In the genomic region with DNA sequence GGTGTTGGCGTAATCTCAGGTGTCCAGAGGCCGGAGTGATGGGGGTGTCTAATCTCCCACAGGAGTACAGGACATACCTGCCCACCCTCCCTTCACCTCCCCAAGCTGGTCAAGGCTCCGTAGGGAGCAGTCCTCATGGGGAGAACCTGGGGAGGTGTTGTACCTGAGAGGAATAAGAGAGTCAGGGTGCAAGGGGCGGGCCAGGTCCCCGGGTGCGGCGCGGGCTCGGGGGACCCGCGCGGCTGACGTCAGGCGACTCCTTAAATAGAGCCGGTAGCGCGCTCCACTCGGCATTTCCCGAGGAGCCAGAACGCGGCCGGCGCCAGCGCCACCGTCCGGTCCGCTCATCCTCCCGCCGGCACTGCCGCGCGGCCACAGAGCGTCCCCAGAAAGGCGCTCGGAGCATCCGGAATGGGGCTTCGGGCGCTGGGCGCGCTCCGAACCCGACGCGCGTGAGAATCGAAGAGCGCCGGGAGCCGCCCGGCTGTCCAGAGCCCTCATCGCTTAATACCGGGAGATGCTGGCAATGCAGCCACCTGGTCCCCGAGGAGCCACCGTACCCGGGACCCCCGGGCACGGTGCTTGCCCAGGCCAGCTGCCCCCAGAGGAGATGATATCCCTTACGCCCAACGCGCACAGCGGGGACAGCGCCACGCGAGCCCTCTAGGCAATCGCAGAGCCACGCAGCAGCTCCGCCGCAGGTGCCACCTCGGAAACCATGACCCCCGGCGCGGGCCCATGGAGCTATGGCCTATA, we compare ENCODE assay signal across 8 mouse cellular contexts. TPM values are rescaled to one million over a fixed set of nuclear protein-coding genes. Genes with fewer than 3 reads are reported as not detected.
DNase-seq lines count a peak whose midpoint lies in the region; ATAC-seq and TF ChIP-seq lines count a peak whose summit lies in the region.
"Had no signal": no experiment of that assay in that cellular context is flagged by ENCODE, and none has a peak within 500 bp of the region (broad histone marks: within the 10 kb centered on the region; RNA-seq: fewer than 3 reads in every experiment).

No protein-coding gene starts in this region.

- H3K36me3 ChIP-seq in lung, embryonic 14.5 days (ENCODE audit: insufficient read depth), result no peaks in the 10 kb centered on the region
- no peaks in the 10 kb centered on the region for H3K36me3 ChIP-seq in embryonic facial prominence, embryonic 10.5 days (replicated peaks)
- H3K36me3 ChIP-seq in hindbrain, embryonic 15.5 days, result no peaks in the 10 kb centered on the region
- no peaks in the 10 kb centered on the region for H3K36me3 ChIP-seq in stomach, embryonic 15.5 days
- no peaks in the 10 kb centered on the region for H3K36me3 ChIP-seq in lung, postnatal 0 days (ENCODE audit: insufficient read depth, low read length)

- H3K27ac ChIP-seq in lung, embryonic 14.5 days (ENCODE audit: low read depth), result no peak overlapping the region
- no peak overlapping the region for H3K27ac ChIP-seq in embryonic facial prominence, embryonic 10.5 days (replicated peaks)
- 0 out of 2 replicates have a peak overlapping the region, but pooled peaks have one; percentile 7 for H3K27ac ChIP-seq in hindbrain, embryonic 15.5 days (replicated peaks)
- no peak overlapping the region for H3K27ac ChIP-seq in stomach, embryonic 15.5 days
- no peak overlapping the region for H3K27ac ChIP-seq in lung, postnatal 0 days (ENCODE audit: low read length)
- H3K27ac ChIP-seq: macrophage had no signal

- no peak for TF ChIP-seq POLR2A in lung, adult 2 months (IDR thresholded peaks at IDR 0.05; ENCODE audit: borderline replicate concordance, extremely low read depth, low read depth, low read length)

- peak overlapping the region; percentile 37; the same call in 1 of the 2 replicates for H3K4me2 ChIP-seq in lung, embryonic 14.5 days
- peak overlapping the region; percentile 95 for H3K4me2 ChIP-seq in hindbrain, embryonic 15.5 days
- peak overlapping the region; percentile 52 for H3K4me2 ChIP-seq in stomach, embryonic 15.5 days
- H3K4me2 ChIP-seq in lung, postnatal 0 days (replicated peaks; ENCODE audit: low read depth, low read length), result no peak overlapping the region

- no peak for TF ChIP-seq CTCF in lung, embryonic 14.5 days (IDR thresholded peaks at IDR 0.05; ENCODE audit: low read depth)
- TF ChIP-seq CTCF in lung, adult 2 months (IDR thresholded peaks at IDR 0.05; ENCODE audit: insufficient read depth, low read length), result no peak
- TF ChIP-seq CTCF in lung, postnatal 0 days (IDR thresholded peaks at IDR 0.05), result no peak

- no peak for TF ChIP-seq EP300 in lung, postnatal 0 days (IDR thresholded peaks at IDR 0.05)

- peak overlapping the region; percentile 15; the same call in 1 of the 2 replicates for H3K4me3 ChIP-seq in lung, embryonic 14.5 days (ENCODE audit: low read depth, low read length)
- no peak overlapping the region for H3K4me3 ChIP-seq in lung, adult 2 months (replicated peaks; ENCODE audit: extremely low read depth, low read depth, low read length)
- H3K4me3 ChIP-seq in embryonic facial prominence, embryonic 10.5 days, result peak overlapping the region; percentile 51
- H3K4me3 ChIP-seq in hindbrain, embryonic 15.5 days, result peak overlapping the region; percentile 59
- peak overlapping the region; percentile 23 for H3K4me3 ChIP-seq in stomach, embryonic 15.5 days (replicated peaks)
- H3K4me3 ChIP-seq in lung, postnatal 0 days (ENCODE audit: low read depth, low read length), result no peak overlapping the region

- no peaks in the 10 kb centered on the region for H3K9me3 ChIP-seq in lung, embryonic 14.5 days (ENCODE audit: low read depth, low read length)
- H3K9me3 ChIP-seq in embryonic facial prominence, embryonic 10.5 days, result no peaks in the 10 kb centered on the region
- no peaks in the 10 kb centered on the region for H3K9me3 ChIP-seq in hindbrain, embryonic 15.5 days
- H3K9me3 ChIP-seq in stomach, embryonic 15.5 days, result no peaks in the 10 kb centered on the region
- H3K9me3 ChIP-seq in lung, postnatal 0 days (ENCODE audit: low read length), result no peaks in the 10 kb centered on the region

- peaks cover 37% of the 10 kb centered on the region for H3K27me3 ChIP-seq in lung, embryonic 14.5 days (ENCODE audit: insufficient read depth, low read length)
- H3K27me3 ChIP-seq in embryonic facial prominence, embryonic 10.5 days (replicated peaks; ENCODE audit: low read depth, poor library complexity, severe bottlenecking), result peaks cover 52% of the 10 kb centered on the region
- H3K27me3 ChIP-seq in hindbrain, embryonic 15.5 days, result peaks cover 36% of the 10 kb centered on the region
- H3K27me3 ChIP-seq in stomach, embryonic 15.5 days (replicated peaks), result peaks cover 33% of the 10 kb centered on the region
- H3K27me3 ChIP-seq in lung, postnatal 0 days (replicated peaks; ENCODE audit: insufficient read depth, low read length), result peaks cover 21% of the 10 kb centered on the region

- H3K4me1 ChIP-seq in lung, embryonic 14.5 days (ENCODE audit: insufficient read depth), result no peaks in the 10 kb centered on the region
- no peaks in the 10 kb centered on the region for H3K4me1 ChIP-seq in lung, adult 2 months (ENCODE audit: control insufficient read depth, insufficient read depth, low read length)
- H3K4me1 ChIP-seq in embryonic facial prominence, embryonic 10.5 days, result peaks cover 16% of the 10 kb centered on the region
- H3K4me1 ChIP-seq in hindbrain, embryonic 15.5 days (replicated peaks), result peaks cover 21% of the 10 kb centered on the region
- peaks cover 6% of the 10 kb centered on the region; the same call in 1 of the 2 replicates for H3K4me1 ChIP-seq in stomach, embryonic 15.5 days
- H3K4me1 ChIP-seq in lung, postnatal 0 days (ENCODE audit: insufficient read depth, low read depth, low read length), result no peaks in the 10 kb centered on the region

- peak; percentile 37 for DNase-seq in lung, embryonic 14.5 days
- DNase-seq in lung, adult 2 months, result no peak
- DNase-seq in embryonic facial prominence, embryonic 10.5 days (ENCODE audit: low spot score), result peak; percentile 48
- DNase-seq in lung, postnatal 0 days (ENCODE audit: low spot score), result no peak

- no peak; the same call in 1 of the 2 replicates for ATAC-seq in lung, embryonic 14.5 days (ENCODE audit: insufficient read depth)
- peak; percentile 76 for ATAC-seq in hindbrain, embryonic 15.5 days (ENCODE audit: low FRiP score, low read depth)
- ATAC-seq in megakaryocyte-erythroid progenitor cell, adult 5-6 weeks (replicated peaks; ENCODE audit: low FRiP score, low TSS enrichment, poor library complexity, severe bottlenecking), result 0 out of 2 replicates have a peak, but pooled peaks have one; percentile 18
- 0 out of 2 replicates have a peak, but pooled peaks have one; percentile 14 for ATAC-seq in stomach, embryonic 15.5 days (ENCODE audit: insufficient read depth, low FRiP score, low read depth)
- ATAC-seq in lung, postnatal 0 days, result no peak

- 2% methylated on average over 72 of the region's 72 CpGs for WGBS in lung, embryonic 14.5 days
- 4% methylated on average over 72 of the region's 72 CpGs for WGBS in lung, adult 2 months
- 2% methylated on average over 72 of the region's 72 CpGs for WGBS in embryonic facial prominence, embryonic 10.5 days
- 2% methylated on average over 72 of the region's 72 CpGs for WGBS in hindbrain, embryonic 15.5 days
- 2% methylated on average over 72 of the region's 72 CpGs for WGBS in stomach, embryonic 15.5 days
- 3% methylated on average over 52 of the region's 72 CpGs for WGBS in lung, postnatal 0 days

- H3K9ac ChIP-seq in lung, embryonic 14.5 days, result no peak overlapping the region
- peak overlapping the region; percentile 64 for H3K9ac ChIP-seq in hindbrain, embryonic 15.5 days
- H3K9ac ChIP-seq in stomach, embryonic 15.5 days, result no peak overlapping the region
- no peak overlapping the region for H3K9ac ChIP-seq in lung, postnatal 0 days (replicated peaks; ENCODE audit: low read depth)

RNA-seq across cellular contexts. Expression of gene Hs3st2, which starts 0.5 kb away (rescaled TPM):
- polyA plus RNA-seq in lung, embryonic 14.5 days (2014; fragmentation: Nextera tagmentation; extraction: Ambion mirVana), result 0.22 and 0.39 TPM in 2 replicates
- not detected in 2 replicates for polyA plus RNA-seq in lung, adult 2 months (2012; rRNA removed)
- polyA plus RNA-seq in embryonic facial prominence, embryonic 10.5 days (2016; fragmentation: Nextera tagmentation; extraction: Ambion mirVana), result 0.28 and 0.56 TPM in 2 replicates
- 16.1 and 18.7 TPM in 2 replicates for polyA plus RNA-seq in hindbrain, embryonic 15.5 days (2015; fragmentation: Nextera tagmentation; extraction: Ambion mirVana)
- not detected in 2 replicates for total RNA-seq in megakaryocyte-erythroid progenitor cell, adult 5-6 weeks (2014; fragmentation: Nextera tagmentation)
- total RNA-seq in megakaryocyte-erythroid progenitor cell, adult 5-6 weeks (2017), result not detected in 2 replicates
- 1.3 TPM in 2 replicates for polyA plus RNA-seq in stomach, embryonic 15.5 days (2015; fragmentation: Nextera tagmentation; extraction: Ambion mirVana)
- polyA plus RNA-seq in lung, postnatal 0 days (2015; fragmentation: Nextera tagmentation; extraction: Ambion mirVana), result not detected in 2 replicates
- polyA plus RNA-seq: macrophage had no signal

Comparison
In these comparisons a context has a peak if more than half of its experiments do, and no peak if none do; other contexts are left out.
1. DNase-seq: peak in lung, embryonic 14.5 days (single experiment) and embryonic facial prominence, embryonic 10.5 days (single experiment); none in lung, adult 2 months (single experiment) and lung, postnatal 0 days (single experiment).
2. H3K4me3 ChIP-seq: peak in lung, embryonic 14.5 days (single experiment), embryonic facial prominence, embryonic 10.5 days (single experiment), hindbrain, embryonic 15.5 days (single experiment) and stomach, embryonic 15.5 days (single experiment); none in lung, adult 2 months (single experiment) and lung, postnatal 0 days (single experiment).
3. ATAC-seq: peak in hindbrain, embryonic 15.5 days (single experiment), megakaryocyte-erythroid progenitor cell, adult 5-6 weeks (single experiment) and stomach, embryonic 15.5 days (single experiment); none in lung, embryonic 14.5 days (single experiment) and lung, postnatal 0 days (single experiment).